Mouse (Mus musculus) MEL-GATA-1-ER (cell line): ENCODE results near the gene Sec24a.
"Not testable (repeated sequence)": the region's sequence is repeated elsewhere in the genome, so short reads cannot be mapped to it uniquely, and the experiment has no call there.

Experiments
- DNase-seq: peaks from one replicate; pipeline ENCODE4 v3.0.0-alpha.2; 2012; ENCODE audit warnings: low read depth; ENCODE audit errors: extremely low read depth

Gene Sec24a

DNA sequence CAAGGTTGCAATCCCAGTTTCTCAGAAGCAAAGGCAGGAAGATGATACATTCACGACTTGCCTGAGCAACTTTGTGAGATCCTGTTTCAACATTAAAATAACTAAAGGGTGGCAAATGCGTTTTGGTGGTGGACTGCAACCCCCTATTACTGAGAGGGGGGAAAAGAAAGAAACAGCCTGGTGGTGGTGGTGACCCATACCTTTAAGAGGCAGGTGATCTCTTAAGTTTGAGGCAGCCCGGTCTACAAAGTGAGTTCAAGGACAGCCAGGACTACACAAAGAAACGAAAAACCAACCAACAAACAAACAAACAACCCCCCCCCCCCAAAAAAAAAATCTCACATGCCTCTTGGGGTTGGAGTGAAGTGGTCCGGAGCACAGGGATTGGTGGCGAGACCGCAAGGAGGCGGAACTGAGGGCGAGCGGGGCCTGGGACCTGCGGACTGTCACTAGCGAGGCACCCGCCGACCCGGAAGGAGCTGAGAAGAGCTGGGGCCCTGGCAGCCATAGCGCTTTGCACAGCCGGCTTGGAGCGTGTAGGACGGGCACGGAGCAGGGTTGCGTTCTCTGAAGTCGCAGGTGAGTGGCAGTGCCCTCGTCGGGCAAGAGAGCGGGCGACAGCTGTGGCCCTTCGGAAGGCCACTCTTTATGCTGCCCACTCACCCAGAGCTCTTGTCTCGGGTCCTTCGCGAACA lies at the start of gene Sec24a, which contains the start of gene Sar1b:
TSS of gene Sec24a (minus strand) at position 422 of the 695 bp plus-strand sequence.
TSS of gene Sar1b (plus strand) at position 475 of the 695 bp plus-strand sequence.
- peak; percentile 61 for DNase-seq

- no peak for DNase-seq
These were observed 48.6 kb upstream of the Sec24a start for GRCm38 (mm10) chr11:51812022-51812546.

GRCm38 (mm10) chr11:51811230-51811629 lies 47.8 kb upstream of the Sec24a start:
- DNase-seq: no peak

DNA sequence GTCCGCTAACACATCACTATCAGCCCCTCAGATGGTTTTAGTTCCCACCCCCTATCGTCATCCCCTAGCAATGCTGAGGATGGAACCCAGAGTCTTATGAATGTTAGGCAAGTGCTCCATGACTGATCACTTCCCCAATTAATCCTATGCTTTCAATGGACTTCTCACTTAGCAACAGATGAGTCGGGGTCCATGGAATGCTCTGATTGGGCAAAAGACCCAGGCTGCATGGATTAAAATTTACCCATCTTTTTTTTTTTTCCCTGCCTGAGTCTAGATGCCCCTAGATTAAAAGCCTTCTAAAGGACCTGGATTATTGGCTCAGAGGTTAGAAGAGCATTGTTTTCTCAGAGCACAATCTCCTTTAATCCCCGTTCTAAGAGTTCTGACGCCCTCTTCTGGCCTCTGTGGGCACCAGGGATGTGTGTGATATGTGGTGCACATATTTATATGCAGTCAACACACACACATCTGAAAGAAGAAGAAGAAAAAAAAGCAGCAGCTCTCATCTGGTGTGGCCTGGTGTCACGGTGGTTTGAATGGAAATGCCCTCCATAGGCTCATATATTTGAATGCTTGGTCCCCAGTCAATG lies 46.3 kb upstream of the Sec24a start:
- peak; percentile 70 for DNase-seq

GRCm38 (mm10) chr11:51807108-51807879 lies 43.9 kb upstream of the Sec24a start:
- no peak for DNase-seq

DNA sequence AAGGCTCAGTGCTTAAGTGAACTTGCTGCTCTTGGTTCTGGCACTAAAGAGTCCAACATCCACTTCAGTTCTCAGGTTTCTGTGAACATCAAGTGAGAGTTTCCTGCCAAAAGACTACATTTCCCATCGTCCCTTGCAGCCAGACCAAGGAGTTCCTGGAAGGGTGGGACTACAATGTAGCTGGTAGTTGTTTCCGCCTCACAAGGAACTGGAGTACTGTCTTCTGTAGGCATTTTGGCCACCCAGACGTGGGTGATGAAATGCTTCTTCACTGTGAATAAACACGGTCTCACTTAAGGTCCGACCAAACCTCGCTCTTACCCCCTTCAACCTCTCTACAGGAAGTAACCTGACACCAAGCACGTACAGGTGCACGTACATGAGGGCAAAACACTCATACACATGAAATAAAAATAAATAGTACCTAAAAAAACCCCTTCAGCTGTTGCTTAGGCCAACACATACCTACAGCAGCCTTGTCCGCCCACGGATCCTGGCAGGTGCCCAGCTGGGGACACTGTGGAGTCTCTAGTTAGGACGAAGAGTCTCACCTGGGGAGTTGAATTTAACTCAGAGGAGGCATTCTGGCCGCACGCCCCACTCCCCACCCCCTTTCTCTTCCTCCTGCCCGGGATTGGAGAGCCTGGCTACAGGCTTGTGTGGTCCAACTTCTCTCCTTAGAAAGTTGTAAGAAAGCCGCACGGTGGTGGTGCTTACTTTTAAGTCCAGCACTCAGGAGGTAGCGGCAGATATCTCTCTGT lies 42.0 kb upstream of the Sec24a start:
- DNase-seq: peak; percentile 64

- DNase-seq: no peak
These were observed 37.3 kb upstream of the Sec24a start for GRCm38 (mm10) chr11:51800634-51801325.

- no peak for DNase-seq
These were observed 32.8 kb upstream of the Sec24a start for GRCm38 (mm10) chr11:51796272-51796671.

- DNase-seq: no peak
These were observed 27.2 kb upstream of the Sec24a start for GRCm38 (mm10) chr11:51790662-51791061.

DNA sequence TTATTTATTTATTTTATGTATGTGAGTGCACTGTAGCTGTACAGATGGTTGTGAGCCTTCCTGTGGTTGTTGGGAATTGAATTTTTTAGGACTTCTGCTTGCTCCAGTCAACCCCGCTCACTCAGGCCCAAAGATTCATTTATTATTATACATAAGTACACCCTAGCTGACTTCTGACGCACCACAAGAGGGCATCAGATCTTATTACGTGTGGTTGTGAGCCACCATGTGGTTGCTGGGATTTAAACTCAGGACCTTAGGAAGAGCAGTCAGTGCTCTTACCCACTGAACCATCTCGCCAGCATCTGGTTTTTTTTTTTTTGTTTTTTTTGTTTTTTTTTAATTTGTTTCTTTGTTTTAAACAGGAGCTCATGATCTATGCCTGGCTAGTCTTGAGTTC lies 26.3 kb upstream of the Sec24a start:
- DNase-seq: not testable (repeated sequence)

- no peak for DNase-seq
These were observed 22.5 kb upstream of the Sec24a start for GRCm38 (mm10) chr11:51785926-51786325.

GRCm38 (mm10) chr11:51782721-51783120 lies 19.3 kb upstream of the Sec24a start:
- DNase-seq: no peak

DNA sequence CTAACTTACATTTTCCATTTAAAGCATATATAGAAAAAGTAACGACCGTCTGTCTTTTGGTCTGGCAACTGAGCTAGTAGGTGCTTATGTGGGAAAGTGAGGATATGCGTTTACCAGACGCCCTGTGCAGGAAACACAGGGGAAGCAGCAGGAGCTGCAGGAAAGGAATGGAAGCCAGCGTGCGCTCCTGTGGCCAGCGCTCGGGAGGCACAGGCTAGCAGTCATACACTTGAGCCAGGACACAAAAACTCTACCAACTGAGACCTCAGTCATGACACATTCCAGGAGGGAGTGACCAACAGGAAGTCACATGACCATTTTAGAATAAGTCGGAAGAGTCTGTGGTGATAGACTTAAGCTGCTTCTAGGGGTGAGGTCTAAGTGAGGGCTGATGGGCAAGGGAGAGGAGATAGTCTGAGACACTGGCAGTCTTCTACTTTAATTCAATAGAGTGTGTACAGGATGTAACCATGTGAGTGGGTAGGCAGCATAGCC lies 17.4 kb upstream of the Sec24a start:
- DNase-seq: no peak

GRCm38 (mm10) chr11:51777478-51777877 lies 14.0 kb upstream of the Sec24a start:
- no peak for DNase-seq

DNA sequence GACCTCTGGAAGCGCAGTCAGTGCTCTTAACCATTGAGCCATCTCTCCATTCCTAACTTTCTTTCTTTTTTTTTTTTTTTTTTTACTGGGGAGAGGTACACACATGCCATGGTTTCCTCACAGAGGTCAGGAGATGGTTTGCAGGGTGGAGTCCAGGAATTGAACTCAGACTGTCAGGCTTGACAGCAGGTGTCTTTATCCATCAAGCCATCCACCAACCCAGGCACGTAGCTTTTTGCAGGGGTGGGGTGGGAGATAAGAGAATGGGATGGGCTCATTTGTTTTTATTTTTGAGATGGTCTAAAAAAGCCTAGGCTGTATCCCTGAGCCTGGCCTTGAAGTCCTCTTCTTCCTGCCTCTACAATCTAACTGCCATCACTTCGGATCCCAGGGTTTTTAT lies 12.1 kb upstream of the Sec24a start:
- DNase-seq: no peak

DNA sequence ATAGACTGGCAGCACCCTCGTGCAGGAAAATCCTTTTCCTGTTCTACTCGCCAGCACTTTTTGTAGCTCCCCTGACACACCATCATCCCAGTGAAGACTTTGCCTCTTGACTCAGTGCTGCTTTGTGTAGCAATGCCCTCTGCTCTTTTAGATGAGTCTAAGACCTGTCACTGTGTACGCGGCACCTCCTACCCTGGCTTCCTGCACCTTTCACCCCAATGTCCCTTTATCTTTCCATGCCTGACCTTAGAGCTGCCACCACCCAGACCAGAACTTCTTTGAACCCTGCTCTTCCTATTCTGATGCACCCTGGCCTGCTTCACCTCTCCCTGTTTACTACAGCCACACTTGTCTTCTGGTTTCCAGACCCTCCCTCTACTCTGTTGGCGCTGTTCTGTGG lies 4.9 kb upstream of the Sec24a start:
- no peak for DNase-seq

GRCm38 (mm10) chr11:51767579-51768220 lies 4.3 kb upstream of the Sec24a start:
- DNase-seq: no peak

- no peak for DNase-seq
These were observed 1.4 kb upstream of the Sec24a start for GRCm38 (mm10) chr11:51764816-51765215.

GRCm38 (mm10) chr11:51763955-51764354 lies 521 bp upstream of the Sec24a start:
- DNase-seq: no peak

- no peak for DNase-seq
These were observed 2.2 kb downstream of the Sec24a start for GRCm38 (mm10) chr11:51761241-51761640.
